Mouse (Mus musculus): ENCODE data around the gene Lsm14a. TPM values are rescaled to one million over a fixed set of nuclear protein-coding genes. Genes with fewer than 3 reads are reported as not detected.

Gene Lsm14a
- 93.7 and 109 TPM in 2 replicates for polyA plus RNA-seq (2015; fragmentation: Nextera tagmentation; extraction: Ambion mirVana)

DNA sequence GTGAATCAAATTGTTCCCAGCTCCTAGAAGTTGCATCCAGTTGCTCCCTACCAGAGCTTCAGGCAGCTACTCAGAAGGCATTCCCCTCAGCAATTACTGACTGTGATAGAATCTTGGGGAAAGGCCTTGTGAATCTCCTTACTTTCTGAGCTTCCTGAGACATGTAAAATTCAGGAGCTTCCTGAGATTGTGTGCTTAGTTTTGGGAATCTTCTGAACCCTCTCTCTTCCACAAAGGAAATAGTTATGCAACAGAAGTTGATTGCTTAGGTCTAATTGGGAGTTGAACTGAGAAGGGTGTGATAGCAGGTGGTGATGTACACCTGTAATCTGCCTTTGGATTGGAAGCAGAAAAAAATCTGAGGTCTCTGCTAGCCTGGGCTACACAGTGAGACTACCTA is at the start of gene Lsm14a:
TSS of gene Lsm14a (minus strand) at position 101 of the 400 bp plus-strand sequence.
- no peak for DNase-seq (ENCODE audit: low spot score)

DNA sequence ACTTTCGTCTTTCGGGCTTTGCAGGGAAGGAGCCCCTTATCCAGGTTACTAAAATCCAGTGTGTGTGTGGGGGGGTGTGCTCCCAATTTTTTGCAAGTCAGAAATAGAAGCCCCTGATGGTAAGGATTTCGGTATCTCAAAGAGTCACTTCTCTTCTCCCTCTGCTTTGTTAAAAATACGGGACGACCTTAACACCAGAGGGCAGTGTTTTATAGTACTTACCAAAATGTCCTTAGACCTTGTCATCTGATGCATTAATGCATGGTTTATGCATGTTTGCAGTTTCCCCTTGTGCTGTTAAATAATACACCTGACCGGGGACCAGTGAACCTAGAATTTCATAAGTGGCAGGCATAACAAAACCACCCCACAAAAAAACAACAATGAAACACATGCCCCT is 45.8 kb upstream of the Lsm14a start:
- no peak for DNase-seq (ENCODE audit: low spot score)

DNA sequence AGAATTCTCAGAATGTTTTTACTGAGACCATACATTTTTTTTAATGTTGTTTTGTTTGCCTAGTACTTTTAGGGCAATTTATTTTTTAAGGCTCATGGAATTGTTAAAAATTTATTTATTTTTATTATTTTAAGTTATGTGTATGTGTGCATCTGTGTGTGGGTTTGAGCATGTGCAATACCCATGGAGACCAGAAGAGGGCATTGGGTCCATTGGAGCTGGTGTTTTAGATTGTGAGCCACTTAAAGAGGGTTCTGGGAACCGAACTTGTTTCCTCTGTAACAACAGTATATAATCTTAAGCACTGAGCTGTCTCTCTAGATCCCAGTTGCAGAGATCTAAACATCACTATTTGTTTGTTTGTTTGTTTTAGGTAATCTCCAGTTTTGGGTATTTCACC is 40.5 kb upstream of the Lsm14a start:
- DNase-seq (ENCODE audit: low spot score) = no peak

DNA sequence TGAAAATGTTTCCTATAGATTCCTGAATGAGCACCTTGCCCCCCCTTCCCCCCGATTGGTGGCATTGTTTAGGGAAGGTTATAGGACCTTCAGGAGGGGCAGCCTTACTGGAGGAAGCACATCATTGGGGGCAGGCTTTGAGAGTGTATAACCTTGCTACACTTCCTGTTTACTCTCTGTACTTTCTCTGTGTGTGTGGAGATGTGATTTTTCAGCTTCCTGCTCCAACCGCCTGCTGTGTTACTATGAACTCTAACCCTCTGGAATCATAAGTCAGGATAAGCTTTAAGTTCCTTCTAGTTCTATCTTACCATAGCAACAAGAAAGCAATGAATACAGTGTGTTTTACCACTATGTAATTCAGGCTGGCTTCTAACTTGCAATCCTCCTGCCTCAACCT is 28.1 kb upstream of the Lsm14a start:
- DNase-seq (ENCODE audit: low spot score) = no peak

DNA sequence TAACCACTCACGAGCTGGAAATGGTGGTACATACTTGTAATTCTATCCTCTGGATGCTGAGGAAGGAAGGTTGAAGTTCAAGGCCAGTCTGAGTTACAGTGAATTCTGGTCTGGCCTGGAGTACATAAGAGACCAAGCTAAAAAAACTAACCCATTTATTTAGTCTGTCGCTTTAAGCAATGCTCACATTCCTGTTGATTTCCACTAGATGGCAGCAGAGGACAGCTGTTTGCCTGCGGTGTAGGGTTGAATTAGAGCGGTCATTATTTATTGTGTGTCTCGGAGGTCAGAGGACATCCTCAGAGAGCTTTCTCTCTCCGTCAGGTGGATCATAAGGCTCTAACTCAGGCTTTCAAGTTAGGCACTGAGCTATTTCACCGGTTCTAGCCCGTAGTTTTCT is 14.4 kb upstream of the Lsm14a start:
- DNase-seq (ENCODE audit: low spot score) = peak; percentile 47

DNA sequence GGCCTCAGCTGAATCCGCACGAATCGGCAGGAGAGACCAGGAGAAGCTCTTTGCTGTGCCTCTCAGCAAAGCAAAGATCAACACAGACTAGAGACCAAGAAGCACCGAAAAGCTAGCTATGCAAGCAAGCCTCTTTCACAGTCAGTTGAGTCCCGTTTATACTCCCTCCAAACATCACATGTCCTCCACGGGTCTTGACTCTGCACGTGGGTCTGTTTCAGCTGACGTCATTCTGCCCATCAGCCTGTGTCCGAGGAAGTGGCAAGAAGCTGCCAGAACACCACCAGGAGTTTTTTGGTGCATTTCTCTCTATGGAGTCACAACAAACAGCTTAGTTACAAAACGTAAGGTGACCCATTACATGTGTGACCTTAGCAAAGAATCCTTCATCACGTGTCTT is 10.8 kb upstream of the Lsm14a start:
- no peak for DNase-seq (ENCODE audit: low spot score)

DNA sequence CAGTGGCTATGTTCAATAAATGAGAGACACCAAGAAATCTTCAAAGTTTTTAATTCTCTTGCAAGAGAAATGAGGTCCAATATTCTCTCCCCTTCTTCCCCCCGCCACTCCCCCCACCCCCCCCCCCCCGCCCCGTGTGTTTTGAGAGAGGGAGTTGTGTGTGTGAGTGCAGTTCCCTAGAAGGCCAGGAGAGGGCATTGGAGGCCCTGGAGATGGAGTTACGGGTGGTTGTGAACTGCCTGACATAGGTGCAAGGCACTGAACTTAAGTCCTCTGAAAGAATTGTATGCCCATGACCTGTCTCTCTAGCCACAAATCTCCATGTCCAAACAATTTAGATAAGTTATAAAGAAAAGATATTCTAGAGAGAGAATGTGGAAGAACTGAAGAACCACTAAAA is 7.0 kb upstream of the Lsm14a start:
- peak; percentile 29 for DNase-seq (ENCODE audit: low spot score)

DNA sequence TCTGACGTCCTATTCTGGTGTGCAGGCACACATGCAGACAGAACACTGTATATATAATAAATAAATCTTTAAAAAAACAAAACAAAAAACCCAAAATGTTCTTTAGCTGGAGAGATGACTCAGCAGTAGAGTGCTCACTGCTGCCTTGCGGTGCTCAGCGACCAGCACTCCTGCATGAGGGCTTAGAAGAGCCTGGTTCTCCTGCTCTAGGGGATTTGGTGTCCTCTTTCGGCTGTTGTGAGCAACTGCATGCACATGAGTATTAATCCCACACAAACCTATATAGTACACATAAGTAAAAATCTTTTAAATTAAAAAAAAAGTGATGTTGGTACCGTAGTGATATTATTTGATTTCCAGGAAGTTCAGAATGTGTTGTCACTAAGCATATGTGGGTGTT is 5.7 kb upstream of the Lsm14a start:
- no peak for DNase-seq (ENCODE audit: low spot score)

DNA sequence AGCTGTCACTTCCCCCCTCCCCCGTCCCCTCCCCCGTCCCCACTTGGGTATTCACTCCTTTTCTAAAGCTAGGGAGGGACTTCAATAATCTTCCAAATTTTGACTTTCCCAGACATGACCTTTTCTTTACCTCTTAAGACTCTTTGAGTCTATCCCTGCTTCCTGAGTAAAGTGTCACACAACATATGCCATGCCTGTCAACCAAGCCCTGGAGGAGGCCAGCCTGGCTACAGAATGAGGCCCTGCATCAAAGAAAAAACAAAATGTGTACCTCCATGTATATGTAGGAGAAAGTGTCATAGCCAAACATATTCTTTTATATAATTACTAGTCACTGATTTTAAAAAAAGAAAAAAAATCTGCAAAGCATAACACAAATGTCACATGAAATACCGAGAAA is 3.7 kb upstream of the Lsm14a start:
- DNase-seq (ENCODE audit: low spot score) = no peak

DNA sequence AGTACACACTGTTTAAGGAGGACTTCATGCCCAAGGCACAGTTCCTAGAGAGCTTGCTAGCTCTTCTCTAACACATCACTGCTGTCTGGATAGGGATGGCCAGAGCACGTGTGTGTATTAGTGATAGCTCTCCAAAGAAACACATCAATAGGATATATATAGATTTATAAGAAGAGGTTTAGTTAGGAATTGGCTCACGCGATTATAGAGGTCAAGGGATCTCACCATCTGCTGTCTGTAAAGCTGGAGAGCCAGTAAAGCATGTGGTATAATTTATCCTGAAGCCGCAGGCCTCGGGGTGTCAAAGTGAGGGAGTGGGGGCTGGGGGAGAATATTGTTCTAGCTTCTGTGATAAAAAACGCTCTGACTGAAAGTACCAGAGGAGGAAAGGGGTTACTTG is 2.6 kb upstream of the Lsm14a start:
- DNase-seq (ENCODE audit: low spot score) = no peak

DNA sequence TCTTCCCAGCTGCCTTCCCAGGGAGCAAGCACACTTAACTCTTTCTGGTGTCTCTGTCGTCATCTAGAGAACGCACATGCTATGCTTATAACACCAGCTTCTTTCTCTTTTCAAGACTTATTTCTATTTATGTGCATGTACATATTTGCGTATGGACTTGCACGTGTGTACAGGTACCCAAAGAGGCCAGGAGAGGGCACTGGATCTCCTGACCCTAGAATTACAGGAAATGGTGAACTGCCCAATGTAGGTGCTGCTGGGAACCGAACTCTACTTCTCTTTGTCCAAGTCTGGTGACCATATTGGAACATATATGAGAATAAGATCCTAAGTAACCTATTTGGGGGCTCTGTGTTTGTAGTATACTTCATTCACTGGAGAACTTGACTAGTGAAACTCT is 1.5 kb upstream of the Lsm14a start:
- no peak for DNase-seq (ENCODE audit: low spot score)

DNA sequence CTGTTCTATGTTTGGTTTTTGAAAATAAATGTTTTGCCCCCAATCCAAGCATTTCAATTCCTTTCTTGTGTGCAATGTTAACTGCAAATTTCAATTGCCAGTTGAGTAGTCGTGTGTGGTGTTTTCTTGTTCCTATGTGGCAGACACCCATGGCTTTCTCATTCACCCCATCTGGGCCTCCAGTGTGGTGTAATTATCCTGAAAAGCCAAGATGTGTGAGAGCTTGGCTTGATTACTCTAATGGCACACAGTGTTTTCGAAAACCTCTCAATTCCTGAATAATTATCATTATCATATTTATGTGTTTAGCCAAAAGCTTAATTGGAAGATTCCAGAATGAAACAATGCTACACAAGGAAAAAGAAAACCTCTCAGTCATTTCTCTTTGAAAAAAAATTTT is 976 bp upstream of the Lsm14a start:
- DNase-seq (ENCODE audit: low spot score) = no peak

DNA sequence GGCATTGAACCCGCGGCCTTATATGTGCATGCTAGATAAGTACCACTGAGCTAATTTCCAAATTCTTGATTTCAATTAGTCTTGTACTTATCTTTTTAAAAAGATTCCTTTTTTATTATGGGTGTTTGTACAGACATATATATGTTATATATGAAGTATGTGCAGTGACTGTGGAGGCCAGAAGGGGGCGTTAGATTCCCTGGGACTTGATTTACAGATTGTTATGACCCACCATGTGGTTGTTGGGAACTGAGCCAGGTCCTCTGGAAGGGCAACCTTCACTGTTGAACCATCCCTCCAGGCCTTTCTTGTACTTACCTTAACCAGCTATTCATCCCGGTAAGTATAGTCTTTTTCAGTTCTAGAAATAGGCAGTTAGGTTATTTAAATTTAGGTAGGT is 780 bp downstream of the Lsm14a start:
- DNase-seq (ENCODE audit: low spot score) = no peak

DNA sequence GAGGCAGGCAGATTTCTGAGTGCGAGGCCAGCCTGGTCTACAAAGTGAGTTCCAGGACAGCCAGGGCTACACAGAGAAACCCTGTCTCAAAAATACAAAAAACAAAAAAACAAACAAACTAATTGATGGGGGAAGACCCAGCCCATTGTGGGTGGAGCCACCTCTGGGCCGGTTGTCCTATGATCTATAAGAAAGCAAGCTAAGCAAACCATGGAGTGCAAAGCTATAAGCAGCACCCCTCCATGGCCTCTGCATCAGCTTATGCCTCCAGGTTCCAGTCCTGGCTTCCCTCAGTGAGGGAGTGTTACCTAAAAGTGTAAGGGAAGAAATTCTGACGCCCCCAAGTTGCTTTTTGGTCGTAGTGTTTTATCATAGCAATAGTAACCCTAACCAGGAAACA is 1.4 kb downstream of the Lsm14a start:
- no peak for DNase-seq (ENCODE audit: low spot score)

DNA sequence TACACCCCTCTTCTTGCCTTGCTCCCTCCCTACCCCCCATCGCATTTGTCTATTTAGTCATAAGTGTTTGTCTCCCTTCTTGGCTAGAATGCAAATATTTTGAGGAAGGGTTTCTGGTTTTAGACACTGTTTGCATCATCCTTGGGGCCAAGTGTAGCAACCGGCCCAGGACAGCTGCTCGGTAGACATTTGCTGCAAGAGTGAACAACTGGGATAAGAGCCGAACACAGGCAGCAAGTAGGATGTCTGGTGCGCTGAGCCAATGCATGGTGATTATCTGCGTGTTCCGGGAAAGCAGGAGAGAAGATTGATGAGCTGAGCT is 2.3 kb downstream of the Lsm14a start:
- no peak for DNase-seq (ENCODE audit: low spot score)

DNA sequence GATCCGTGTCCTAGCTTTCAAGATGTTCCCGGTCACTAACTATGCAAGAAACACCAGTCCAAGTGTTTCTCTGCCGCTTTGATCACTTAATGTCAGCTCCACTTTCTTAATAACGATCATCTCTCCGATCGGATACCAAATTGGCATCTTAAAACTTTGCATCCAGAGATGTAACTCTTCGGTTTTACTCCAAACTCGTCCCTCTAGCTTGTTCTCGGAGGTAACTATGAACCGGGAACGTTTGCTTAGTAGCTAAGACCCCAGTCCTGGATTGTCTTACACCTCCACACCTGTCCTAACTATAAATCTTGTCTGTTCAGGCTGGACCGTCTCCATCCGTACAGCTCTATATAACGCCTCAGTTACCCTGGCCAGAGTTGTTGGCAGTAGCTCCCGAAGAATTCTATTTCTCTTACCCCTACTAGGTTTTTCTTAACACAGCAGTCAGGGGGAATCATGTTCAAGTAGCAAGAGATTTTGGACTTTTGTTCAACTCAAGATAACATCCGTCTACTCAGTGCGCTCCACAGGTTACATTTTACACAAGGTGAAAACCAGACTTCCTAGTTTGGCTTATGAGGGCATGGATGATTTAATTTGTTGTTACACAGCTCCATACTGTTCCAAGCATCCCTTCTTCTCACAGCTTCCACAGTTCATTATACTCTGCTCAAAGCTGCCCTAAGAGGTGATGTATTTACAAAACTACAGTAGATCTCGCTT is 2.8 kb downstream of the Lsm14a start:
- DNase-seq (ENCODE audit: low spot score) = peak; percentile 23

DNA sequence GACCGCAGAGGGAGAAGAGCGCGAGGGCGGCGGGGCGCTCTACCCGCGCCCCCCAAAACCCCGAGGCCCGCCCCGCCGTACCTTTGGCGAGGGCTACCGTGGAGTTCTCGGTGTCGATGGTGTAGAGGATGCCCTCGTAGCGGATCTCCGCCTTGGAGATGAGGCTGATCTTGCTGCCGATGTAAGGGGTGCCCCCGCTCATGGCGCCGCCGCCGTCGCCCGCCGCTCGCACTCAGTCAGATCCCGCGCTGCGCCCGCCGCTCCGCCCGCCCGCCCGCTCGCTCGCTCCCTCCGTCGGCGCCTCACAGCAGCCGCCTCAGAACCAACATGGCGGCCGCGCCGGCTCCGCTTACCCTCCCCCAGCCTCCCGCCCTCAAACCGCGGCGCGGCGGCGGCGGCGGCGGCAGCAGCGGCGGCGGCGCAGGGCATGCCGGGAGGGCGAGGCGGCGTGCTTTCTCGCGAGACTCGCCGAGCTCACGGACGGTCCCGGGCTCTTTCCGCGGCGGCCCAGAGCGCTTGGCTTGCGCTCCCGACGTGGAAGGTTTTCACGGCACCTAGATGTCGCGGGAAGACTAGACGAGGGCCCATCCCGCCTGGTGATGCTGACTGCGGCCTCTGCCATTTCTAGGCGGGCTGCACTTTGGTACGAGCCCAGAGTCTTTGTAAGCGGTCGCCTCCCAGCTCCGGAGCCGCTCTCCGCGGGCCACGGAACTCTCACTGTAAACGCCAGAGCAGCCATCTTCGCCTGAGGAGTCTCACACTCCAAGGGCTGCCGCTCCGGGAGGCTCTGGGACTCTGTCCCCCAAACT is 3.6 kb downstream of the Lsm14a start:
- peak; percentile 93 for DNase-seq (ENCODE audit: low spot score)

DNA sequence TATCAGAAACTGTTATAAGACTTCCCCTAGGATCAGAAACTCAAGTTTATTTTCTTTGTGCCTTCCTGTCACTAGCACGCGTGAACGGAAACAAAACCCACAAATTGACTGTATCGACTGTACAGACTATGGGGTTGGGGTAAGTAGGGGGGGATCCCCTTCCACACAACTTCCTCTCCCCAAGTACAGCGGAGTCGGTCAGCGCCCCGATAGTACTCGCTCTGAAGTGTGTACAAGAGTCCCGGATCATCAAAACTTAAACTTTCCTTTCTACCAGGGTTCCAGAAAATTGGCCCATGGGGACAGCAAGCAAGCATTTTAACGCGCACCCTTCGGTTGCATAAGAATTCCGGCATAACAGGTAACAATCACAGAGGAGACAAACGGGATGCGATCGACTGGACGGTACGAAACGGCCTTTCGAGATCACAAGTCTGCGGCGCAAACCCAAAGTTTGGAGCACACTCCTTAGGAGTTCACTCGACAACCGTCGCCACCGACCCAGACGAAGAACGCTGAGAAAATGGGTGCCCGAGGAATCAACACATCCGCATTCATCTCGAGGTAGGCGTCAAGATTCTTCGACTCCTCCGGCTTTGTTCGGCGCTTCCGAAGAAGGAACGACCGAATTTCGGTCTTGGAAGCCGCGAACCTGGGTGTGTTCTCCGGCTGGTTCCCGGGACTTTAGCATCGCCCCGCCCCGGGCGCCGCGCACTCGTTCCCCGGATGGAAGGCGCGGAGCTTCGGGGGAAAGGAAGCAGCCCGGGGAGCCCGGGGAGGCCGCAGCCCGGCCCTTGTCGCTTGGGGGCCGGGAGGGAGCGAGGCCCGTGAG is 4.5 kb downstream of the Lsm14a start:
- peak; percentile 72 for DNase-seq (ENCODE audit: low spot score)

DNA sequence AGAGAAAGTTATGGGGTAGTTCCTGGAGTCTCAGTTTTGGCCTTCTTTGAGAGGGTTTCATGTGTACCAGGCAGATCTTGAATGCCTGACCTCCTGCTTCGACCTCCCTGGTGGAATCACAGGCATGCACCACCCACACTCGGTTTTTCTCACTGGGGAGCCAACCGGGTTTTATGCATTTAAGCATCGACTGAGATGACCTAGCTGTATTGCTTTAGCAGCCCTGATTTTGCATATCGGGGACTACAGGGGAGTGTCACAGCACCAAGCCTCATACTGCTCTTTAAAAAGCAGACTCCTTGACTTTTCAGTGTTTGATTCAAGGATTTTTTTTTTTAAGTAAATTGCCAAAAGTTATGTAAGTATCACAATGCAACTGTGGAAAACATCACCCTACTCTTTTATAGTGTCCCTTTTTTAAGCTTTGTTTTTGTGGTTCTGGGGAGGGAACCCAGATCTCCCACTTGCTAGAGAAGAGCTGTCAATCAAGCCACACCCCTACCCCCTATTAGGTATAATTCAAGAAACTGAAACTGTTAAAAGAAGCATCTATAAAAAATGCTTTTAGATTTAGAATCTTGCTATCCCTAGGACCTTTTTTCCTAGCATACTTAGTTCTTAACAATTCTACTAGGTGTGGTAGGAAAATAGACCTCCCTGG is 5.2 kb downstream of the Lsm14a start:
- peak; percentile 15 for DNase-seq (ENCODE audit: low spot score)

DNA sequence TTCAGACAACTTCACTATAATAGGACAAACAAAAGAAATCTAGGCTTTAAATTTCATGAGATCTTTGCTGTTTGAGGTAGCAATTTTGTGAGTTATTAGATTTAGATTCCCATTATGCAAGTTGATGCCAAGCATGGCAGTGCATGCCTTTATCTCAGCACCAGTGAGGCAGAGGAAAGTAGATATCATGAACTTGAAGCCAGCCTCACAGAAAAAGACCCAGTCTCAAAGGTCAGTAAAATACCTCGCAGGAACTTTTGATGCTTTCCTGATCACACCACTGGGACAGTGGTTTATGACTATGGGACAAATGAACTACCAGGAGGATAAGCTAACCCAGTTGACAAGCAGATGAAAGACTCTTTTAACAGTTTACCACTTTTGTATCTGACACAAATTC is 10.3 kb downstream of the Lsm14a start:
- DNase-seq (ENCODE audit: low spot score) = no peak

DNA sequence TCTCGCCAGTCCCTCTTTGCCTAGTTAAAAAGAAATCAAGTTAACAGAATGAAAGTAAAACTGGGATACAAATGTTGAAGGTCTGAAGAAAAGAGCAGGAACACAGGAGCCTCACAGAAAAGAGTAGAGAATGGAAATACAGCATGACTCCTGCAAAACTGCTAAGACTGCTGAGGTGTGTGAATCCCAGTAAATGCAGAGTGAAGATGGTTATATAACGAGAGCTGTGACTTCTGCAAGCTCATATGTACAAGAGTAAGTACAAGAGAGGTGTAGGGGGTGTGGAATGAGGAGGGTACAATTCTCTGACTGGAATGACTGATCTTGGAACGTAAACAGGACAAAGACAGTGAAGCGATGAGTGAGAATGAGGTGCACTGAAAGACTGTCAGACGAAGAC is 11.4 kb downstream of the Lsm14a start:
- DNase-seq (ENCODE audit: low spot score) = no peak

DNA sequence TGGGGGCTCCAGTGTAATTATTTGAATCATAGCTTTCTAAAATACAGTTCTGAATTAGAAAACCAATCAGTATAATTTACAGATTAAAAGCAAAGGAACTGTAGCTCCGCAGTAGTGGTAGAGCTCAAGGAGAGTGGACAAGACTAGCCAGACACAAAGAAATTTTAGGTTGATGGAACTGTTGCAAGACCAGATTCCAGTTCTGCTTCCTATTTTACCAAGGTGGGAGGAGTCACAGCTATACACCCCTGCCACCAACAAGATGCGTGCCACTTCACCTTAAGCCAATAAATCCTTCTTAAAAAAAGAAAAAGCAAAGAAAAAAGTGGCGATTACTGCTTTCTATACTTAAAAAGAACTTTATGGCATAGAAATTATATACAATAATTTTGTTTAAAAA is 12.8 kb downstream of the Lsm14a start:
- DNase-seq (ENCODE audit: low spot score) = no peak

Measured in thymus, postnatal 0 days (tissue).